ENCODE assay signal across 21 mouse cellular contexts in the genomic region with DNA sequence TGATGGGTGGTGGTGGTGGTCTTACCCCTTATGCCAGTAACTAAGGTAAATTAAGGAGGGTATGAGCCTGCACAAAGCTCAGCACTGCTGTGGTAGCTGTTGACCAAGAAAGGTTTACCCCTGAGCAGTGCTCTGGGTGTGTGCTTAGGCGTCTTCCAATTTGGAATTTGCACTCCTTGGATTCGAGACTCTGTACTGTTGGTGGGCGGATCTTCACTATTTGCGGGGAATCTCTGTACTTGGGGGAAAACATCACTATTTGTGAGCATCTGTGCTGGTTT. TPM values are rescaled to one million over a fixed set of nuclear protein-coding genes. Genes with fewer than 3 reads are reported as not detected.
DNase-seq lines count a peak whose midpoint lies in the region; ATAC-seq lines count a peak whose summit lies in the region.
"Had no signal": no experiment of that assay in that cellular context is flagged by ENCODE, and none has a peak within 500 bp of the region (broad histone marks: within the 10 kb centered on the region; RNA-seq: fewer than 3 reads in every experiment).

No protein-coding gene starts in this region.

- intact Hi-C loops in heart, postnatal 10 days (cut with DNase I): no loop called here
- intact Hi-C loops in left cerebral cortex, postnatal 4 days (cut with DNase I): no loop called here

- H3K36me3 ChIP-seq in heart, embryonic 13.5 days: no peaks in the 10 kb centered on the region
- H3K36me3 ChIP-seq in midbrain, embryonic 12.5 days: no peaks in the 10 kb centered on the region
- H3K36me3 ChIP-seq in midbrain, embryonic 15.5 days (replicated peaks): no peaks in the 10 kb centered on the region
- no peaks in the 10 kb centered on the region for H3K36me3 ChIP-seq in hindbrain, embryonic 14.5 days (replicated peaks; ENCODE audit: control insufficient read depth, insufficient read depth)
- no peaks in the 10 kb centered on the region for H3K36me3 ChIP-seq in neural tube, embryonic 12.5 days
- H3K36me3 ChIP-seq: lung, embryonic 15.5 days had no signal

- no peak overlapping the region for H3K27ac ChIP-seq in heart, embryonic 13.5 days (replicated peaks)
- H3K27ac ChIP-seq in midbrain, embryonic 12.5 days (replicated peaks): no peak overlapping the region
- no peak overlapping the region for H3K27ac ChIP-seq in midbrain, embryonic 15.5 days
- no peak overlapping the region for H3K27ac ChIP-seq in hindbrain, embryonic 14.5 days
- no peak overlapping the region for H3K27ac ChIP-seq in neural tube, embryonic 12.5 days
- H3K27ac ChIP-seq: heart, adult 2 months; left cerebral cortex, adult 2 months; lung, embryonic 15.5 days had no signal

- peak overlapping the region; percentile 72 for H3K4me2 ChIP-seq in heart, embryonic 13.5 days
- peak overlapping the region; percentile 44; the same call in 1 of the 2 replicates for H3K4me2 ChIP-seq in midbrain, embryonic 12.5 days (replicated peaks)
- no peak overlapping the region for H3K4me2 ChIP-seq in midbrain, embryonic 15.5 days
- H3K4me2 ChIP-seq in hindbrain, embryonic 14.5 days (replicated peaks): no peak overlapping the region
- peak overlapping the region; percentile 47 for H3K4me2 ChIP-seq in neural tube, embryonic 12.5 days (replicated peaks)
- H3K4me2 ChIP-seq: lung, embryonic 15.5 days had no signal

- 31% methylated on average over 4 of the region's 4 CpGs for WGBS in heart, embryonic 13.5 days
- 10% methylated on average over 4 of the region's 4 CpGs for WGBS in midbrain, embryonic 12.5 days
- 6% methylated on average over 4 of the region's 4 CpGs for WGBS in midbrain, embryonic 15.5 days
- WGBS in hindbrain, embryonic 14.5 days: 14% methylated on average over 4 of the region's 4 CpGs
- WGBS in neural tube, embryonic 12.5 days: 7% methylated on average over 4 of the region's 4 CpGs

- H3K27me3 ChIP-seq in heart, embryonic 13.5 days (replicated peaks): peaks cover 88% of the 10 kb centered on the region
- peaks cover 77% of the 10 kb centered on the region for H3K27me3 ChIP-seq in midbrain, embryonic 12.5 days
- H3K27me3 ChIP-seq in midbrain, embryonic 15.5 days (replicated peaks): peaks cover 54% of the 10 kb centered on the region
- peaks cover 87% of the 10 kb centered on the region for H3K27me3 ChIP-seq in hindbrain, embryonic 14.5 days (ENCODE audit: control insufficient read depth, insufficient read depth, low read length)
- H3K27me3 ChIP-seq in neural tube, embryonic 12.5 days (replicated peaks): peaks cover 78% of the 10 kb centered on the region

- no peaks in the 10 kb centered on the region for H3K9me3 ChIP-seq in heart, embryonic 13.5 days
- H3K9me3 ChIP-seq in midbrain, embryonic 12.5 days: no peaks in the 10 kb centered on the region
- H3K9me3 ChIP-seq in midbrain, embryonic 15.5 days: no peaks in the 10 kb centered on the region
- H3K9me3 ChIP-seq in hindbrain, embryonic 14.5 days (ENCODE audit: control insufficient read depth, low read length): no peaks in the 10 kb centered on the region; the same call in 1 of the 2 replicates
- H3K9me3 ChIP-seq in neural tube, embryonic 12.5 days: no peaks in the 10 kb centered on the region
- H3K9me3 ChIP-seq: lung, embryonic 15.5 days had no signal

- H3K9ac ChIP-seq in heart, embryonic 13.5 days: no peak overlapping the region
- H3K9ac ChIP-seq in midbrain, embryonic 12.5 days (replicated peaks): no peak overlapping the region
- no peak overlapping the region for H3K9ac ChIP-seq in midbrain, embryonic 15.5 days
- no peak overlapping the region for H3K9ac ChIP-seq in hindbrain, embryonic 14.5 days
- no peak overlapping the region for H3K9ac ChIP-seq in neural tube, embryonic 12.5 days
- H3K9ac ChIP-seq: lung, embryonic 15.5 days had no signal

- 0 out of 2 replicates have a peak overlapping the region, but pooled peaks have one; percentile 46 for H3K4me3 ChIP-seq in heart, embryonic 13.5 days
- 0 out of 2 replicates have a peak overlapping the region, but pooled peaks have one; percentile 29 for H3K4me3 ChIP-seq in midbrain, embryonic 12.5 days
- H3K4me3 ChIP-seq in midbrain, embryonic 15.5 days: no peak overlapping the region
- H3K4me3 ChIP-seq in hindbrain, embryonic 14.5 days (replicated peaks; ENCODE audit: low read length): no peak overlapping the region
- H3K4me3 ChIP-seq in neural tube, embryonic 12.5 days: no peak overlapping the region
- H3K4me3 ChIP-seq: heart, adult 2 months; left cerebral cortex, adult 2 months; lung, embryonic 15.5 days had no signal

- H3K4me1 ChIP-seq in heart, embryonic 13.5 days: peaks cover 24% of the 10 kb centered on the region
- peaks cover 20% of the 10 kb centered on the region for H3K4me1 ChIP-seq in midbrain, embryonic 12.5 days
- H3K4me1 ChIP-seq in midbrain, embryonic 15.5 days: peaks cover 23% of the 10 kb centered on the region
- 0 out of 2 replicates have a peak, but pooled peaks cover 3% of the 10 kb centered on the region for H3K4me1 ChIP-seq in hindbrain, embryonic 14.5 days (replicated peaks; ENCODE audit: control insufficient read depth, insufficient read depth, low read length)
- peaks cover 21% of the 10 kb centered on the region for H3K4me1 ChIP-seq in neural tube, embryonic 12.5 days

- ATAC-seq in heart, embryonic 13.5 days (ENCODE audit: extremely low read depth, insufficient number of reproducible peaks, low FRiP score, low TSS enrichment): no peak
- ATAC-seq in midbrain, embryonic 12.5 days (ENCODE audit: low FRiP score, low read depth): 0 out of 2 replicates have a peak, but pooled peaks have one; percentile 3
- ATAC-seq in midbrain, embryonic 15.5 days (replicated peaks): no peak
- peak; percentile 35; the same call in 1 of the 2 replicates for ATAC-seq in hindbrain, embryonic 14.5 days (ENCODE audit: low FRiP score)
- no peak for ATAC-seq in neural tube, embryonic 12.5 days (ENCODE audit: low FRiP score, low read depth)
- ATAC-seq: CD4-positive, CD25-positive, alpha-beta regulatory T cell, adult 4 months had no signal

- DNase-seq in heart, postnatal 10 days: no peak
- no peak for DNase-seq in hindbrain, embryonic 14.5 days (ENCODE audit: low spot score)
- DNase-seq in frontal cortex, adult 2 months (ENCODE audit: extremely low spot score in 1 of 2, low spot score in 1 of 2): no peak
- DNase-seq in left cerebral cortex, postnatal 4 days: no peak
- DNase-seq: adrenal gland, adult 8-10 months; cerebellum, adult 18-20 months; heart, adult 2 months; kidney, adult 9 months; right cerebral cortex, postnatal 14 days; thymus, postnatal 4 days had no signal

RNA-seq across cellular contexts. Expression of gene Twist1, which starts 11.4 kb away (rescaled TPM):
- 4.4 and 4.7 TPM in 2 replicates for polyA plus RNA-seq in heart, embryonic 13.5 days (2015; fragmentation: Nextera tagmentation; extraction: Ambion mirVana)
- total RNA-seq in heart, postnatal 10 days (2021): 1 to 10 TPM; 3.6 to 4.5 TPM
- 11.0 and 12.3 TPM in 2 replicates for polyA plus RNA-seq in midbrain, embryonic 12.5 days (2016; fragmentation: Nextera tagmentation; extraction: Ambion mirVana)
- 1.2 and 1.5 TPM in 2 replicates for polyA plus RNA-seq in midbrain, embryonic 15.5 days (2015; fragmentation: Nextera tagmentation; extraction: Ambion mirVana)
- polyA plus RNA-seq in hindbrain, embryonic 14.5 days (2014; fragmentation: Nextera tagmentation; extraction: Ambion mirVana): 1.5 and 1.9 TPM in 2 replicates
- polyA plus RNA-seq in neural tube, embryonic 12.5 days (2016; fragmentation: Nextera tagmentation; extraction: Ambion mirVana): 13.1 and 15.5 TPM in 2 replicates
- 0.95 and 1.1 TPM in 2 replicates for polyA plus RNA-seq in frontal cortex, adult 2 months (2012; rRNA removed)
- 1 to 10 TPM; 1.0 to 1.6 TPM for total RNA-seq in left cerebral cortex, postnatal 4 days (2021)
- total RNA-seq: common myeloid progenitor, adult 5-6 weeks; megakaryocyte progenitor cell, adult 5-6 weeks had no signal
- polyA plus RNA-seq: CD4-positive, CD25-positive, alpha-beta regulatory T cell, adult 4 months had no signal

RNA-seq across cellular contexts. Expression of gene Ferd3l, which starts 40.6 kb away (rescaled TPM):
- polyA plus RNA-seq in heart, embryonic 13.5 days (2015; fragmentation: Nextera tagmentation; extraction: Ambion mirVana): not detected in 2 replicates
- not detected for total RNA-seq in heart, postnatal 10 days (2021)
- 1.4 and 4.3 TPM in 2 replicates for polyA plus RNA-seq in midbrain, embryonic 12.5 days (2016; fragmentation: Nextera tagmentation; extraction: Ambion mirVana)
- 0.71 and 0.86 TPM in 2 replicates for polyA plus RNA-seq in midbrain, embryonic 15.5 days (2015; fragmentation: Nextera tagmentation; extraction: Ambion mirVana)
- polyA plus RNA-seq in hindbrain, embryonic 14.5 days (2014; fragmentation: Nextera tagmentation; extraction: Ambion mirVana): 0.68 TPM in 1 of 2 replicates, not detected in the other
- 1.0 and 2.2 TPM in 2 replicates for polyA plus RNA-seq in neural tube, embryonic 12.5 days (2016; fragmentation: Nextera tagmentation; extraction: Ambion mirVana)
- polyA plus RNA-seq in frontal cortex, adult 2 months (2012; rRNA removed): not detected in 2 replicates
- not detected for total RNA-seq in left cerebral cortex, postnatal 4 days (2021)
- total RNA-seq: adrenal gland, adult 8-10 months; common myeloid progenitor, adult 5-6 weeks; heart, adult 2 months; left cerebral cortex, adult 2 months; megakaryocyte progenitor cell, adult 5-6 weeks had no signal
- polyA plus RNA-seq: CD4-positive, CD25-positive, alpha-beta regulatory T cell, adult 4 months; heart, adult 2 months; liver, embryonic 11.5 days; lung, embryonic 15.5 days; testis, adult 2 months had no signal

Comparison
In these comparisons a context has a peak if more than half of its experiments do, and no peak if none do; other contexts are left out.
1. ATAC-seq: peak in midbrain, embryonic 12.5 days (single experiment) and hindbrain, embryonic 14.5 days (single experiment); none in heart, embryonic 13.5 days (single experiment), midbrain, embryonic 15.5 days (single experiment) and neural tube, embryonic 12.5 days (single experiment).
2. H3K4me2 ChIP-seq: peak in heart, embryonic 13.5 days (single experiment), midbrain, embryonic 12.5 days (single experiment) and neural tube, embryonic 12.5 days (single experiment); none in midbrain, embryonic 15.5 days (single experiment) and hindbrain, embryonic 14.5 days (single experiment).
3. H3K4me3 ChIP-seq: peak in heart, embryonic 13.5 days (single experiment) and midbrain, embryonic 12.5 days (single experiment); none in midbrain, embryonic 15.5 days (single experiment), hindbrain, embryonic 14.5 days (single experiment) and neural tube, embryonic 12.5 days (single experiment).